Mouse (Mus musculus) ES-Bruce4 (cell line): ENCODE measurements around the gene Oaz2. TPM values are rescaled to one million over a fixed set of nuclear protein-coding genes. Genes with fewer than 3 reads are reported as not detected.

ENCODE experiments used
- H3K27ac ChIP-seq: 2 replicates; pipeline ENCODE4 v1.5.1; 2012; ENCODE audit warnings: low read length, inconsistent platforms; ENCODE audit not compliant: insufficient read depth
- H3K27me3 ChIP-seq: 2 replicates; pipeline ENCODE4 v1.6.1; 2012; ENCODE audit warnings: mild to moderate bottlenecking, low read length, inconsistent platforms; ENCODE audit not compliant: control insufficient read depth, poor library complexity, insufficient read depth, severe bottlenecking
- H3K36me3 ChIP-seq: 2 replicates; pipeline ENCODE4 v1.6.1; 2012; ENCODE audit warnings: inconsistent platforms, mild to moderate bottlenecking, low read length, moderate library complexity; ENCODE audit not compliant: control insufficient read depth, poor library complexity, insufficient read depth, severe bottlenecking
- H3K4me1 ChIP-seq: one replicate; pipeline ENCODE4 v1.8.1; 2011; ENCODE audit warnings: low read length; ENCODE audit not compliant: control insufficient read depth, insufficient read depth
- H3K4me3 ChIP-seq: 2 replicates; pipeline ENCODE4 v1.5.1; 2011; ENCODE audit warnings: low read depth, mild to moderate bottlenecking, low read length
- H3K9ac ChIP-seq: 2 replicates; pipeline ENCODE4 v1.6.1; 2012; ENCODE audit warnings: low read depth, mild to moderate bottlenecking, inconsistent platforms; ENCODE audit not compliant: poor library complexity, severe bottlenecking
- H3K9me3 ChIP-seq: replicated peaks from 2 replicates; pipeline ENCODE4 v1.6.1; 2012; ENCODE audit warnings: mild to moderate bottlenecking, low read length, inconsistent platforms; ENCODE audit not compliant: control insufficient read depth, poor library complexity, insufficient read depth, severe bottlenecking
- CTCF ChIP-seq: IDR thresholded peaks from one replicate; pipeline ENCODE4 v1.8.1; 2011; ENCODE audit warnings: low read depth, low read length
- EP300 ChIP-seq: IDR thresholded peaks from 2 replicates; pipeline ENCODE4 v1.6.1; 2011; ENCODE audit warnings: low read depth, low read length; ENCODE audit not compliant: insufficient read depth
- POLR2A ChIP-seq: IDR thresholded peaks from one replicate; pipeline ENCODE4 v1.8.1; 2011; ENCODE audit warnings: low read length; ENCODE audit not compliant: insufficient read depth
- polyA plus RNA-seq: library from polyadenylated mRNA; stranded (reverse); fragments of >200 nt; gene quantifications from 2 replicates; pipeline ENCODE4 v1.2.4, GENCODE M21; 2011; ENCODE audit warnings: low read depth; ENCODE audit not compliant: missing spikeins, insufficient read depth, insufficient read length

Oaz2 gene
- polyA plus RNA-seq, 1 experiment: 81.5 TPM

DNA sequence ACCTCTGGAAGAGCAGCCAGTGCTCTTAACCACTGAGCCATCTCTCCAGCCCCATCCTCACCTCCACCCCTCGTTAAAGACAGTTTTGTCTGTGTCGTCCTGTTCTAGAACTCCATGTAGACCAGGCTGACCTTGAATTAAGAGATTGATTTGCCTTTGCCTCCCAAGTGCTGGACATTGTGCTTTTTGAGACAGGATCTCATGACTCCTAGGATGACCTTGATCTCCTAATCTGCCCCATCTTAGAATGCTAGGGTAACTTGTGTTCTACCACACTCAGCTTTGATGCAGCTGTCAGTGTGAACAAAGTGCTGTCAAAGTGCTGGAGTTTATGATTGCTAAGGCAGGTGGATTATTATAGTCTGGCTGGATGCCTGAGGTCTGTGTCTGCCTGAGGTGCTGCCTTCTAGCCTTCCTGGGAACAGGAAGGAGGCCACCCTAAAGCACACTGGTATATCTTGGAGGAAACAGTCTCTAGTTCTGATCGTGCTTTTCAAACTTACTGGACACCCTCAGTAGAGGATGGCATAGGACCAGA, 13.0 kb upstream of the Oaz2 start:
- Histone ChIP-seq H3K9me3 (no peaks in the 10 kb centered on the region), H3K36me3 (peaks cover 38% of the 10 kb centered on the region), H3K27me3 (no peaks in the 10 kb centered on the region), H3K4me3 (no peak overlapping the region), H3K9ac (no peak overlapping the region), H3K27ac (no peak overlapping the region), H3K4me1 (no peaks in the 10 kb centered on the region)
- TF ChIP-seq EP300 (no peak), CTCF (no peak), POLR2A (no peak)

DNA sequence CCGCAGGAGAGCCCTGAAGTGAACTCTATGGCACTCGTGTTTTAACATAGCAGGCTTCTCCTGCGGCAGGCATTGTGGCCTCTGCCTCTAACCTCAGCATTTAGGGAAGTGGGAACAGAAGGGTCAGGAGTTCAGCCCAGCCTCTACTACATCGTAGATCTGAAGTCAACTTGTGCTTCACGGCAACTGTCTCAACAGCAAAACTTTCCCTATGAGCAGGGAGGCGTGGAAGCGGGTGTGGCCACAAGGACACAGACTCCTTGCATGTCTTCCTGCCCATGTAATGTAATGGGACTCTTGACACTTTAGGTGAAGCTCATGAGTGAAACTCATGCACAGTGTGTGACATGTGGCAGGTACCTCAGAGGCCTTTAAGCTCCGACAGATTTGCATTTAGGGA, 12.3 kb upstream of the Oaz2 start:
- Histone ChIP-seq H3K9ac (no peak overlapping the region), H3K27me3 (no peaks in the 10 kb centered on the region), H3K4me1 (no peaks in the 10 kb centered on the region), H3K4me3 (no peak overlapping the region), H3K27ac (no peak overlapping the region), H3K9me3 (no peaks in the 10 kb centered on the region), H3K36me3 (peaks cover 38% of the 10 kb centered on the region)
- no peak for TF ChIP-seq POLR2A
- TF ChIP-seq CTCF: no peak
- TF ChIP-seq EP300: no peak

GRCm38 (mm10) chr9:65657218-65657617, 10.6 kb upstream of the Oaz2 start:
- Histone ChIP-seq H3K4me3 (no peak overlapping the region), H3K9me3 (no peaks in the 10 kb centered on the region), H3K9ac (no peak overlapping the region), H3K27me3 (no peaks in the 10 kb centered on the region), H3K36me3 (peaks cover 32% of the 10 kb centered on the region), H3K27ac (no peak overlapping the region), H3K4me1 (no peaks in the 10 kb centered on the region)
- TF ChIP-seq POLR2A (no peak), CTCF (no peak), EP300 (no peak)

DNA sequence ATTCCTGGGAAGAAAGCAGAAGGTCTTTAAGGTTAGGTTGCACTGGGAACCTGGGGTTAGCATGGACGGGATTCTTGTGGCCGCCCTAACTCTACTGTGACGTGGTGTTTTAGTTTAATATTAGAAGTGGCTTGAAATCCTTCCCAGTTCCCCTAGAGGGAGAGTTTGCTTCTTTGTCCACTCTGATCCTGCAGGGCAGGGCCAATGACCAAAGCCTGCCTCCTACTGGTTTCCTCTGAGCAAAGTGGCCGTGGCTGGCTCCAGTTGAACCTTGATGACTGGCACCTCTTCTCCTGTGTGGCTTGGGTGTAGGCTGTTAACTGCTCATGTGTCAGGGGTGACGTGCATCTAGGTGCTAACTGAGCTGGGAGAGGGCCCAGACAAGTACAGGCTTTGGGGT, 6.8 kb upstream of the Oaz2 start:
- Histone ChIP-seq H3K27ac (no peak overlapping the region), H3K9me3 (no peaks in the 10 kb centered on the region), H3K27me3 (no peaks in the 10 kb centered on the region), H3K9ac (no peak overlapping the region), H3K4me1 (peaks cover 1% of the 10 kb centered on the region), H3K36me3 (peaks cover 17% of the 10 kb centered on the region), H3K4me3 (no peak overlapping the region)
- TF ChIP-seq CTCF (peak; percentile 37), POLR2A (no peak), EP300 (no peak)

DNA sequence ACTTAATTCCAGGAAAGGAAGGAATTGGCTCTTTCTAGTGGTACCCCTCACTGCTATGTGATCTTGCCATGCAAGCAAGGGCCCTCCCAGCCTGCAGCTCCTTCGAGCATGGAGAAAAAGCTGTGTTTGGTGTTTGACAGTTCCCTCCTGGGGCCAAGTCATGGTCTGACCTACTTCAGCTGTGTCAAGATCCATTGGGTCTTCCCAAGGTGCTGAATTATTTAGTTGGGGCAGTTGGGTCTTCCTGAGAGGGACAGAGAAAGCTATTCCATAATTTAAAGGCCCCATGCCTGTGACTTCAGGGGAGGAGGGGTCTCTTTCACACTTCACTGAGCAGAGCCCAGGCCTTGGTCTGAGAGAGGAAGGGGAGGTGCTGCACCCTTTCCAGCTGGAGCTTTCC, 6.3 kb upstream of the Oaz2 start:
- Histone ChIP-seq H3K27ac (no peak overlapping the region), H3K4me3 (no peak overlapping the region), H3K4me1 (peaks cover 1% of the 10 kb centered on the region), H3K9ac (no peak overlapping the region), H3K9me3 (no peaks in the 10 kb centered on the region), H3K27me3 (no peaks in the 10 kb centered on the region), H3K36me3 (peaks cover 15% of the 10 kb centered on the region)
- no peak for TF ChIP-seq POLR2A
- no peak for TF ChIP-seq EP300
- no peak for TF ChIP-seq CTCF

DNA sequence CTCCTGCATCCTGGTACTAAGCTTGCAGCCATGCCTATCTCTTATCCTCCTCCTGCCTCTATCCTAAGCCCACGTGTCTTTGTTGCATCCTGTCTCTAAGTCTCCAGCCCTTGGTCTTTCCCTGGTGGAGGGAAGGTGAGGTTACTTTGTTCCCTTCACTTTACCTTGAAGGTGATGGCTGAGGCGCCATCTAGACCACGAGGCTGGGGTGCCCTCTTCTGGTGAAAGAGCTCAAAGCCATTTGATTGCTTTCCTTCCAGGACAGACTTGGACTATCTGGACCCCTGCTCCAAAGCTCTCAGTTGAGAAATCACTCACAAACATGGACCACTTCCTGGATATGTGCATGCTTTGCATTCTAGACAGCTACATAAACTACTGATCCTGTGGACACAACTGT, 3.6 kb upstream of the Oaz2 start:
- Histone ChIP-seq H3K9me3 (no peaks in the 10 kb centered on the region), H3K36me3 (no peaks in the 10 kb centered on the region), H3K27ac (no peak overlapping the region), H3K4me3 (no peak overlapping the region), H3K27me3 (no peaks in the 10 kb centered on the region), H3K9ac (no peak overlapping the region), H3K4me1 (peaks cover 1% of the 10 kb centered on the region)
- TF ChIP-seq POLR2A (no peak), CTCF (peak; percentile 91)

GRCm38 (mm10) chr9:65666042-65666441, 1.8 kb upstream of the Oaz2 start:
- Histone ChIP-seq H3K9ac (no peak overlapping the region), H3K9me3 (no peaks in the 10 kb centered on the region), H3K36me3 (no peaks in the 10 kb centered on the region), H3K27me3 (no peaks in the 10 kb centered on the region), H3K27ac (no peak overlapping the region), H3K4me3 (no peak overlapping the region), H3K4me1 (peaks cover 1% of the 10 kb centered on the region)
- no peak for TF ChIP-seq EP300
- TF ChIP-seq POLR2A: no peak
- peak; percentile 78 for TF ChIP-seq CTCF
